ENCODE assay signal across 18 mouse cellular contexts in genomic region chr1:168255347-168255908, GRCm38 (mm10).
DNase-seq lines count a peak whose midpoint lies in the region; ATAC-seq lines count a peak whose summit lies in the region.
"Had no signal": no experiment of that assay in that cellular context is flagged by ENCODE, and none has a peak within 500 bp of the region (broad histone marks: within the 10 kb centered on the region; RNA-seq: fewer than 3 reads in every experiment).

No protein-coding gene starts in this region.

- H3K9ac ChIP-seq in neural tube, embryonic 13.5 days, result no peak overlapping the region
- H3K9ac ChIP-seq: embryonic facial prominence, embryonic 12.5 days; forebrain, embryonic 13.5 days; forebrain, embryonic 15.5 days; forebrain, postnatal 0 days had no signal

- peak; percentile 50; the same call in 1 of the 2 replicates for ATAC-seq in neural tube, embryonic 13.5 days (ENCODE audit: low read depth)
- ATAC-seq: forebrain, embryonic 13.5 days; forebrain, embryonic 15.5 days; forebrain, postnatal 0 days had no signal

- no peak overlapping the region for H3K4me2 ChIP-seq in neural tube, embryonic 13.5 days
- H3K4me2 ChIP-seq: embryonic facial prominence, embryonic 12.5 days; forebrain, embryonic 13.5 days; forebrain, embryonic 15.5 days had no signal

- H3K9me3 ChIP-seq in neural tube, embryonic 13.5 days, result no peaks in the 10 kb centered on the region
- H3K9me3 ChIP-seq: embryonic facial prominence, embryonic 10.5 days; embryonic facial prominence, embryonic 12.5 days; forebrain, embryonic 13.5 days; forebrain, embryonic 15.5 days had no signal

- H3K4me3 ChIP-seq in neural tube, embryonic 13.5 days, result no peak overlapping the region
- H3K4me3 ChIP-seq: embryonic facial prominence, embryonic 10.5 days; embryonic facial prominence, embryonic 12.5 days; forebrain, embryonic 13.5 days; forebrain, embryonic 15.5 days had no signal

- peak; percentile 82 for DNase-seq in heart, adult 11 months
- no peak for DNase-seq in heart, postnatal 25 days (ENCODE audit: low spot score)
- no peak for DNase-seq in neural tube, embryonic 10.5 days (ENCODE audit: extremely low spot score, low spot score)
- no peak for DNase-seq in layer of hippocampus, adult 9-10 months (ENCODE audit: low spot score)
- DNase-seq: adrenal gland, adult 2 months; adrenal gland, postnatal 10 days; adrenal gland, postnatal 25 days; cerebellum, adult 11-12 months; cerebellum, adult 2 months; cerebellum, adult 9-10 months; cerebellum, postnatal 10 days; cerebellum, postnatal 25 days; forebrain, postnatal 0 days had no signal

- intact Hi-C loops in heart, postnatal 25 days (cut with DNase I), result no loop called here

- H3K36me3 ChIP-seq in neural tube, embryonic 13.5 days, result no peaks in the 10 kb centered on the region
- H3K36me3 ChIP-seq: embryonic facial prominence, embryonic 12.5 days; forebrain, embryonic 15.5 days had no signal

- no peaks in the 10 kb centered on the region for H3K27me3 ChIP-seq in neural tube, embryonic 13.5 days
- H3K27me3 ChIP-seq: embryonic facial prominence, embryonic 12.5 days; forebrain, embryonic 13.5 days; forebrain, embryonic 15.5 days had no signal

- H3K4me1 ChIP-seq in neural tube, embryonic 13.5 days (replicated peaks), result peaks cover 16% of the 10 kb centered on the region
- H3K4me1 ChIP-seq: embryonic facial prominence, embryonic 12.5 days had no signal

- no peak overlapping the region for H3K27ac ChIP-seq in neural tube, embryonic 13.5 days (replicated peaks)
- H3K27ac ChIP-seq: embryonic facial prominence, embryonic 10.5 days; embryonic facial prominence, embryonic 12.5 days; forebrain, embryonic 13.5 days; forebrain, embryonic 15.5 days had no signal

- WGBS in neural tube, embryonic 13.5 days, result 96% methylated on average over 9 of the region's 9 CpGs
